Mouse (Mus musculus) small intestine, adult 2 months (tissue): ENCODE results near the gene Saysd1.

Experiments
- CTCF ChIP-seq: fragments of 200-500 bp; IDR thresholded peaks from 2 replicates; pipeline ENCODE4 v1.5.1; 2012; ENCODE audit warnings: low read depth, mild to moderate bottlenecking, control low read depth, inconsistent platforms, low read length, moderate library complexity, mixed read lengths; ENCODE audit not compliant: insufficient replicate concordance, insufficient read length; ENCODE audit errors: extremely low read depth
- POLR2A ChIP-seq: fragments of 200-500 bp; IDR thresholded peaks from 2 replicates; pipeline ENCODE4 v1.6.1; 2012; ENCODE audit warnings: low read depth, mild to moderate bottlenecking, control low read depth, inconsistent platforms, low read length, moderate library complexity

DNA sequence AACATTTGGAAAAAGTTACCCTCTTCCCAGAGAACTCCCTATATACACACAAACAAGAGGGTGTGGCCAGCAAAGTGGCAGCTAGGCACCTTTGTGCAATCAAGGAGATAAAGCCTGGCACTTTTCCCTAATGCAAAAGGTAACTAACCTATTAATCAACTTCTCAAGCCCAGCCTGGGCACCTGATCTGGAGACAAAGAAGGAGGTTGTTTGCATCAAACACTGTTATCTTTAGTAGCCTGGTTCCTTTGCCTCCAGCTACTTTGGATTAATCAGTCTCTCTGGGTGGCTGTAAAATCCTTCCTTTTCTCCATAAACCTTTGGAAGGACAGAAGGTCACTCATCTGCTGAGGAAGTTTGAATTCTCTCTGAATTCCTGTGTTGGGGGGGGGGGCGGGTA is 27.4 kb downstream of the Saysd1 start:
- TF ChIP-seq CTCF (no peak), POLR2A (no peak)
